Mouse (Mus musculus): Measurements from ENCODE around the gene Rnf115. TPM values are rescaled to one million over a fixed set of nuclear protein-coding genes. Genes with fewer than 3 reads are reported as not detected.

Rnf115 gene
- polyA plus RNA-seq, 1 experiment from 2014 or later, result 59.6 TPM

DNA sequence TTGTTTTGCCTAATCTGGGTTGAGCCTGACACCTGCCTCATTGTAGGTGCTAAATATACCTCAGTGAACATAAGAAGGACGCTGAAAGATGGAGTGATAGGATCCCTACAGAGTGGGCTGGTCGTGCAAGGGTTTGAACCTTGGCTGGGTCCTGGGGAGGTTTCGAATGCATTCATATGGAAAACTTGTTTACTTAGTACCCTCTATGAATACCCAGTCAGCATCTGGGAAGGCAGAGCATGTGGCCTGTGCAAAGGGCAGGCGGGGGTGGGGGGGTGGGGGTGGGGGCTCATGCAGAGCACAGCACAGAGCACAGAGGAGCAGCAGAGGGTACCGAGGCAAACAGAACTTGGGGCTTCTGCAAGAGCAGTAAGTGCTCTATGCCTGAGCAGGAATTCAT lies 105.5 kb downstream of the Rnf115 start:
- H3K4me3 ChIP-seq, result no peak overlapping the region
- H3K36me3 ChIP-seq, result no peaks in the 10 kb centered on the region
- H3K27me3 ChIP-seq (ENCODE audit: insufficient read depth, poor library complexity, severe bottlenecking), result peaks cover 14% of the 10 kb centered on the region; the same call in 1 of the 2 replicates
- no peak for DNase-seq (ENCODE audit: low spot score)
- H3K27ac ChIP-seq, result peak overlapping the region; percentile 10; the same call in 1 of the 2 replicates
- 33% methylated on average over 5 of the region's 5 CpGs for WGBS
- H3K4me1 ChIP-seq, result 0 out of 2 replicates have a peak, but pooled peaks cover 11% of the 10 kb centered on the region
- no peaks in the 10 kb centered on the region for H3K9me3 ChIP-seq

DNA sequence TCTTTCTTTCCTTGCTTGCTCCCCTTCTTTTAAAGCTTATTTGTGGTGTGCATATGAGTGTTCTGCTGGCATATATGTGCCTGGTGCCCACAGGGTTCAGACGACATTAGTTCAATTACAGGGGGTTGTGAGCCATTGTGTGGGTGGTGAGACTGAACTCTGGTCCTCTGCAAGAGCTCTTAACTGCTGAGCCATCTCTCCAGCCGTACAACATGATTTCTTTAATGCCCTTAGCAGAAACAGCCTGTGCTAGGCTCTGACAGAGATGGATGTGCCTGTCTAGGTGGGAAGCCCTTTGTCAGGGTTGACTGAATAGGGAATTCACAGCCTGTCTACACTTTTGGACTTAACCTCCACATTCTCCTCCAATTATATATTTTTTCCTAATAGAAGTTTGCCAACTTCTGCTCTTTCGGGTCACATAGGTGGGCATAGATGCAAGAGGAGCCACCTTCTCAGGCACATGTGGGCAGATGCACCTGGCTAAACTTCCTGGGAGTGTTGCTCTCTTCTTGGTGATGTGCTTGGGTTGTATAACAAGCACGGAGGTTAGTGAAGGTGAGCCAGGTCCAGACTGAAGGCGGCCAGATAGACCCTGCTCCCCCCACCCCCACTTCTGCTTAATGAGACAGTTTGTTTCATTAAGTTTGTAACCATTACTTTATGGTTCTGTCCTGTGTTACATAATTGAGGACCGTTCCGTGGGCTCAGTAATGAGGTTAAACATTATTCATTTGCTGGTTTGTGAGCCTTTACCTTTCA lies 107.3 kb downstream of the Rnf115 start:
- peaks cover 7% of the 10 kb centered on the region; the same call in 1 of the 2 replicates for H3K4me1 ChIP-seq
- no peak overlapping the region for H3K27ac ChIP-seq
- DNase-seq (ENCODE audit: low spot score), result no peak
- no peak overlapping the region for H3K4me3 ChIP-seq
- H3K9me3 ChIP-seq, result no peaks in the 10 kb centered on the region
- H3K27me3 ChIP-seq (ENCODE audit: insufficient read depth, poor library complexity, severe bottlenecking), result peaks cover 8% of the 10 kb centered on the region; the same call in 1 of the 2 replicates
- WGBS, result 76% methylated on average over 7 of the region's 7 CpGs
- no peaks in the 10 kb centered on the region for H3K36me3 ChIP-seq

DNA sequence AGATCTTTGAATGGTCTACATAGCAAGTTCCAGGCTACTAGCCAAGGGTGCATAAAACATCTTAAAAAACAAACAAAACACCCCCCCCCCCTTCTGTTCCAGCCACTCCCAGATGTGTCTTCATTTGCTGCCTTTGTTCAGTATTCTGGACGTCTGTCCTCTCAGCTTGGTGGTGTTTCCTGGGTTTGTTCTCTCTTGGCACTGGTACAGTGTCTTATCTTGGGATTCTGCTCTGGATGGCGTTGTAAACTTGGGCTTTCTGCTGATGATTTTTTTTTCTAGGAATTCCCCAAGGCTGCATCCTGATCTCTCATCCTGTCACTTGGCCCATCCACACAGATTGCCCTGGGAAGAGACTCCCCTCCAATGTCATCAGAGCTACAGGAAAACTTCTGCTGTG lies 109.0 kb downstream of the Rnf115 start:
- Histone ChIP-seq H3K4me1 (peaks cover 7% of the 10 kb centered on the region; the same call in 1 of the 2 replicates), H3K4me3 (no peak overlapping the region), H3K9me3 (no peaks in the 10 kb centered on the region), H3K27ac (no peak overlapping the region), H3K27me3 (ENCODE audit: insufficient read depth, poor library complexity, severe bottlenecking) (no peaks in the 10 kb centered on the region), H3K36me3 (no peaks in the 10 kb centered on the region)
- DNase-seq (ENCODE audit: low spot score), result no peak
- WGBS, result 48% methylated on average over 2 of the region's 2 CpGs

DNA sequence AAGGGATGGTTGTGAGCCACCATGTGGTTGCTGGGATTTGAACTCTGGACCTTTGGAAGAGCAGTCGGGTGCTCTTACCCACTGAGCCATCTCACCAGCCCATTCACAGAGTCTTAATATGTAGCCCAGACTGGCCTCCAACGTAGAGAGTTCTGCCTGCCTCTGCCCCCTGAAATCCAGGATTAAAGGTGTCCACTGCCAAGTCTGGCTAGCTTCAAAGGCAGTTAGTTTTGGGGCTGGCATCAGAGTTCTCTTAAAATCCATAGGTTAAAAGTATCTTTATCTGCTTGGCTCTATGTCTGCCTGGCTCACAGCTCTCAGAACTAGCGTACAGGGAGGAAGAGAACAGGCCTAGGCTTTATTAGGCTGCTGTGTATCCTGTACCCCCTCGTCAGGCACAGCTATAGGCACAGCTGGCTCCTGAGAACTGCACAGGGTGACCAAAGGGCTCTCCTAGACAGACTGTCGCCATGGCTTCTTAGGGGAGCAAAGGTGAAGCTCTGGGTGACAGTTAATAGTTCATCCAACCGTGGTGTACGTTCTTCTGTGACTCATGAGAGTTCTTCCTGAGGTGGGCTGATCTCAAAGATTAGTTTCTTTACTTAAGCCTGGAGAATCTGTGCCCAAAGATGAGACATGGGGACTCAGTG lies 111.7 kb downstream of the Rnf115 start:
- Histone ChIP-seq H3K36me3 (no peaks in the 10 kb centered on the region), H3K27ac (no peak overlapping the region), H3K27me3 (ENCODE audit: insufficient read depth, poor library complexity, severe bottlenecking) (no peaks in the 10 kb centered on the region), H3K4me3 (no peak overlapping the region), H3K4me1 (no peaks in the 10 kb centered on the region; the same call in 1 of the 2 replicates), H3K9me3 (no peaks in the 10 kb centered on the region)
- no peak for DNase-seq (ENCODE audit: low spot score)
- 79% methylated on average over 7 of the region's 7 CpGs for WGBS

Other genes with a start within 250 kb of the Rnf115 start
- gene Hfe2, start 202.5 kb upstream of the Rnf115 start, polyA plus RNA-seq (2016; fragmentation: Nextera tagmentation; extraction: Ambion mirVana), result 5.5 and 8.9 TPM in 2 replicates
- gene Txnip, start 169.7 kb upstream of the Rnf115 start, polyA plus RNA-seq (2016; fragmentation: Nextera tagmentation; extraction: Ambion mirVana), result 59.9 and 75.5 TPM in 2 replicates
- gene Gm16253, start 150.7 kb upstream of the Rnf115 start, polyA plus RNA-seq (2016; fragmentation: Nextera tagmentation; extraction: Ambion mirVana), result 0.88 and 2.8 TPM in 2 replicates
- gene Polr3gl, start 133.5 kb upstream of the Rnf115 start, polyA plus RNA-seq (2016; fragmentation: Nextera tagmentation; extraction: Ambion mirVana), result 37.1 and 37.2 TPM in 2 replicates
- gene Ankrd34a, start 131.0 kb upstream of the Rnf115 start, polyA plus RNA-seq (2016; fragmentation: Nextera tagmentation; extraction: Ambion mirVana), result 6.8 and 10.4 TPM in 2 replicates
- 4.7 and 4.8 TPM in 2 replicates for gene Lix1l, start 126.5 kb upstream of the Rnf115 start, polyA plus RNA-seq (2016; fragmentation: Nextera tagmentation; extraction: Ambion mirVana)
- 112 and 150 TPM in 2 replicates for gene Rbm8a, start 97.7 kb upstream of the Rnf115 start, polyA plus RNA-seq (2016; fragmentation: Nextera tagmentation; extraction: Ambion mirVana)
- gene Pex11b, start 92.3 kb upstream of the Rnf115 start, polyA plus RNA-seq (2016; fragmentation: Nextera tagmentation; extraction: Ambion mirVana), result 37.1 and 39.0 TPM in 2 replicates
- 0.10 and 0.26 TPM in 2 replicates for gene Gm42957, start 92.2 kb upstream of the Rnf115 start, polyA plus RNA-seq (2016; fragmentation: Nextera tagmentation; extraction: Ambion mirVana)
- 0.74 and 0.84 TPM in 2 replicates for gene Itga10, start 82.1 kb upstream of the Rnf115 start, polyA plus RNA-seq (2016; fragmentation: Nextera tagmentation; extraction: Ambion mirVana)
- gene Ankrd35, start 57.5 kb upstream of the Rnf115 start, polyA plus RNA-seq (2016; fragmentation: Nextera tagmentation; extraction: Ambion mirVana), result 0.14 TPM in 2 replicates
- 41.8 and 43.4 TPM in 2 replicates for gene Pias3, start 31.3 kb upstream of the Rnf115 start, polyA plus RNA-seq (2016; fragmentation: Nextera tagmentation; extraction: Ambion mirVana)
- gene Nudt17, start 19.1 kb upstream of the Rnf115 start, polyA plus RNA-seq (2016; fragmentation: Nextera tagmentation; extraction: Ambion mirVana), result 7.1 and 8.5 TPM in 2 replicates
- gene Polr3c, start within 50 bp of the Rnf115 start, polyA plus RNA-seq (2016; fragmentation: Nextera tagmentation; extraction: Ambion mirVana), result 37.7 and 41.0 TPM in 2 replicates
- gene Pdzk1, start 101.6 kb downstream of the Rnf115 start, polyA plus RNA-seq (2016; fragmentation: Nextera tagmentation; extraction: Ambion mirVana), result 0.98 TPM in 1 of 2 replicates, not detected in the other
- gene Cd160, start 101.7 kb downstream of the Rnf115 start, polyA plus RNA-seq (2016; fragmentation: Nextera tagmentation; extraction: Ambion mirVana), result 0.06 TPM in 1 of 2 replicates, not detected in the other
- 57.3 and 133 TPM in 2 replicates for gene Gja5, start 177.0 kb downstream of the Rnf115 start, polyA plus RNA-seq (2016; fragmentation: Nextera tagmentation; extraction: Ambion mirVana)
- gene Gpr89, start 177.7 kb downstream of the Rnf115 start, polyA plus RNA-seq (2016; fragmentation: Nextera tagmentation; extraction: Ambion mirVana), result 31.7 and 37.8 TPM in 2 replicates
- not detected in 2 replicates for gene Gja8, start 198.4 kb downstream of the Rnf115 start, polyA plus RNA-seq (2016; fragmentation: Nextera tagmentation; extraction: Ambion mirVana)

Data from heart, embryonic 10.5 days (tissue).